Mouse (Mus musculus): ENCODE data around the gene Bpifb2.
A peak's percentile ranks its signal among the peaks of the same experiment; 100 is the strongest.

Bpifb2 gene

GRCm38 (mm10) chr2:153933311-153933710 is 58.5 kb downstream of the Bpifb2 start:
- no peak for DNase-seq

GRCm38 (mm10) chr2:153935348-153935747 is 60.5 kb downstream of the Bpifb2 start:
- no peak for DNase-seq

GRCm38 (mm10) chr2:153937843-153938242 is 63.0 kb downstream of the Bpifb2 start, which contains the start of gene Bpifb4:
Gene Bpifb4 (plus strand): TSS chr2:153938212.
- no peak for DNase-seq

GRCm38 (mm10) chr2:153943537-153943936 is 68.7 kb downstream of the Bpifb2 start:
- DNase-seq, result peak; percentile 60

GRCm38 (mm10) chr2:153944567-153944966 is 69.7 kb downstream of the Bpifb2 start:
- DNase-seq, result no peak

Data from lung, postnatal 36 days (tissue).